Mouse (Mus musculus) heart, postnatal 0 days (tissue): ENCODE measurements around the gene Pde8a. TPM values are rescaled to one million over a fixed set of nuclear protein-coding genes. Genes with fewer than 3 reads are reported as not detected.

Experiments used
- ATAC-seq: fragments of 200-750 bp; cut with Nextera tagmentation; 2 replicates; pipeline ENCODE4 v1.8.0; 2017; ENCODE audit warnings: low read depth, moderate number of reproducible peaks, moderate library complexity; ENCODE audit not compliant: insufficient read depth
- DNase-seq: peaks from one replicate; pipeline ENCODE4 v3.0.0-alpha.2; 2016; ENCODE audit warnings: low spot score
- H3K27ac ChIP-seq: fragments of 300-500 bp; sonication (generic); 2 replicates; pipeline ENCODE4 v1.5.1; 2014; ENCODE audit warnings: low read depth, mild to moderate bottlenecking
- H3K27me3 ChIP-seq: fragments of 300-500 bp; sonication (generic); 2 replicates; pipeline ENCODE4 v1.6.1; 2014; ENCODE audit warnings: low read length, mixed read lengths; ENCODE audit not compliant: control insufficient read depth, insufficient read depth
- H3K36me3 ChIP-seq: fragments of 300-500 bp; sonication (generic); replicated peaks from 2 replicates; pipeline ENCODE4 v1.6.1; 2014; ENCODE audit warnings: low read length, mixed read lengths; ENCODE audit not compliant: control insufficient read depth, insufficient read depth
- H3K4me1 ChIP-seq: fragments of 300-500 bp; sonication (generic); 2 replicates; pipeline ENCODE4 v1.6.1; 2014; ENCODE audit warnings: antibody characterized with exemption; ENCODE audit not compliant: control insufficient read depth, insufficient read depth
- H3K4me2 ChIP-seq: fragments of 300-500 bp; sonication (generic); 2 replicates; pipeline ENCODE4 v1.6.1; 2014; ENCODE audit warnings: low read depth, mild to moderate bottlenecking, low read length, moderate library complexity
- H3K4me3 ChIP-seq: fragments of 300-500 bp; sonication (generic); 2 replicates; pipeline ENCODE4 v1.5.1; 2014; ENCODE audit warnings: low read depth, low read length
- H3K9ac ChIP-seq: fragments of 300-500 bp; sonication (generic); replicated peaks from 2 replicates; pipeline ENCODE4 v1.6.1; 2014; ENCODE audit warnings: low read depth, low read length, mixed read lengths
- H3K9me3 ChIP-seq: fragments of 300-500 bp; sonication (generic); replicated peaks from 2 replicates; pipeline ENCODE4 v1.6.1; 2016; ENCODE audit warnings: low read length; ENCODE audit not compliant: control insufficient read depth
- CTCF ChIP-seq: IDR thresholded peaks from 2 replicates; pipeline ENCODE4 v1.5.1; 2016; ENCODE audit warnings: antibody characterized with exemption, control low read depth, low read depth
- EP300 ChIP-seq: IDR thresholded peaks from 2 replicates; pipeline ENCODE4 v1.6.1; 2016; ENCODE audit warnings: antibody characterized with exemption, low read depth
- WGBS: fragments of 180-500 bp; shearing (Covaris S2); extraction: QIAGEN DNeasy Blood & Tissue Kit; methylation state at CpG from one replicate; pipeline ENCODE4 v1.1.7; 2014; 5-methylcytosine and 5-hydroxymethylcytosine counted together
- polyA plus RNA-seq: library from polyadenylated mRNA; unstranded; fragments of >200 nt; fragmentation: Nextera tagmentation; extraction: Ambion mirVana; gene quantifications from 2 replicates; pipeline ENCODE4 v1.2.1, GENCODE M21; 2015
- total RNA-seq: library from RNA; depleted of rRNA; stranded (reverse); fragments of >200 nt; gene quantifications from 2 replicates; pipeline ENCODE4 v1.2.3, GENCODE M21; 2014; ENCODE audit warnings: low replicate concordance; rRNA removed

Pde8a gene
- 6.9 and 9.6 TPM in 2 replicates for total RNA-seq
- polyA plus RNA-seq = 4.2 and 4.5 TPM in 2 replicates

DNA sequence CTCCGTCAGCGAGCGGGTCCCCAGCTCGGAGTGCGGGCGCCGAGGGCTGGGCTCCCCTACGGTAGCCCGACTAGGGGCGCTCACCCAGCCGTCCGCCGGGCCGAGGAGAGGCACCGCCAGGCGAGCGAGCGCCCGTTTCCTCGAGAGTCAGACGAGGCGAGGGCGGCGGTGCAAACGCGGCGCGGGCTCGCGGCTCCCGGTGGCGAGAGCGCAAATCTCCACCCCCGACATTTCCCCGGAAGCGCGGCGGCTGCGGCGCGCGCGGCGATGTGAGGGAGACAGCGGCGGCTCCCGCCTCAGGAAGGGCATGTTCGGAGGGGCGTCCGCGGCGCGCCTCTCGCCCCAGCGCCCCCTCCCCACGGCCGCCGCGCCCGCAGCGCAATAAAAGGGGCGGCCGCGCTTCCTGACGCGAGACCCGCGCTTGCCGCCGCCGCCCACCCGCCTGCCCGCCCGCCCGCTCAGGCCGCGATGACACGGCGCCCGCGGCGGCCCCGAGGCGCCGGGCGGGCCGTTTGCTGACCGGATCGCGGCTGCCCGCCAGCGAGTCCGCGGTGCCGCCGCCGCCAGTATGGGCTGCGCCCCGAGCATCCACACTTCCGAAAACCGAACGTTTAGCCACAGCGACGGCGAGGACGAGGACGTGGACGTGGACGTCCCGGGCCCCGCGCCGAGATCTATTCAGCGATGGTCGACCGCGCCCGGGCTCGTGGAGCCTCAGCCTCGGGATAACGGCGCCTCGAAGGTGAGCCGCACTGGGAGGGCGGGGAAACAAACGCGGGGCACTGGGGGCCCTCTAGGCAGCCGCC lies at the start of gene Pde8a:
Gene Pde8a, plus strand, starts transcription at position 250 of the 806 bp plus-strand sequence.
- H3K36me3 ChIP-seq = no peaks in the 10 kb centered on the region
- peak within 1 kb of the TSS; percentile 58 for H3K4me2 ChIP-seq
- DNase-seq (no peak), ATAC-seq (peak; percentile 5)
- under 1% methylated on average over 99 of the region's 128 CpGs for WGBS
- H3K27ac ChIP-seq = peak within 1 kb of the TSS; percentile 82
- H3K4me3 ChIP-seq = peak within 1 kb of the TSS; percentile 64
- TF ChIP-seq EP300 = no peak
- no peak for TF ChIP-seq CTCF
- peaks cover 5% of the 10 kb centered on the region; the same call in 1 of the 2 replicates for H3K4me1 ChIP-seq
- no peaks in the 10 kb centered on the region for H3K9me3 ChIP-seq
- H3K27me3 ChIP-seq = 0 out of 2 replicates have a peak, but pooled peaks cover 2% of the 10 kb centered on the region
- peak within 1 kb of the TSS; percentile 67 for H3K9ac ChIP-seq

DNA sequence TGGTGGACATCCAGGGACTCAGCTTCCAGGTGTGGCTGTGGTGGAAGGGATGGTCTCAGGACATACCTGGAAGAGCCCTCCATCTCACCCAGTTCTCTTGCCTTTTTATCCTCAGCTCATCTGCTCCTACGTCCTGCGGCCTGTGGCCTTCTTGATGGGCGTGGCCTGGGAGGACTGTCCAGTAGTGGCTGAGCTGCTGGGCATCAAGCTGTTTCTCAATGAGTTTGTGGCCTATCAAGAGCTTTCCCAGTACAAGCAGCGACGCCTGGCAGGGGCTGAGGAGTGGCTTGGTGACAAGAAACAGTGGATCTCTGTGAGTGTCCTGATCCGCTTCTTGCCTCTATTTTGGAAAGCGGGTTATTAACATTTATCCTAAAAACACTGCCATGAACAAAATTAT lies 49.0 kb upstream of the Pde8a start:
- H3K4me2 ChIP-seq = no peak overlapping the region
- no peaks in the 10 kb centered on the region for H3K4me1 ChIP-seq
- no peak for TF ChIP-seq CTCF
- no peak for DNase-seq
- H3K4me3 ChIP-seq = no peak overlapping the region
- 67% methylated on average over 7 of the region's 7 CpGs for WGBS
- H3K27me3 ChIP-seq = no peaks in the 10 kb centered on the region
- no peak for ATAC-seq
- no peaks in the 10 kb centered on the region for H3K9me3 ChIP-seq
- no peaks in the 10 kb centered on the region for H3K36me3 ChIP-seq
- no peak overlapping the region for H3K9ac ChIP-seq
- no peak overlapping the region for H3K27ac ChIP-seq

DNA sequence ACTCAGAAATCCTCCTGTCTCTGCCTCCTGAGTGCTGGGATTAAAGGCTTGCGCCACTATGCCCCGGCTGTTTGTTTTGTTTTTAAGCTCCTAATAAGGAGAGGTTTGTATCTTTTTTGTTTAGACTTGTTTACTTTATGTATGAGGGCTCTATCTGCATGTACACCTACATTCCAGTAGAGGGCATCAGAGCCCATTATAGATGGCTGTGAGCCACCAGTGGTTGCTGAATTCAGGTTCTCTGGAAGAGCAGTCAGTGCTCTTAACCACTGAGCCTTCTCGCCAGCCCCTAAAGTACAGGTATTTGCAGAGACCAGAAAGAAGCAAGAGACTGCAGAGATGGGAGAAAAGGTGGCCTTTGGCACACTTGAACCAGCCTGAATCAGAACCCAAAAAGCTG lies 46.3 kb upstream of the Pde8a start:
- H3K27me3 ChIP-seq = no peaks in the 10 kb centered on the region
- DNase-seq (peak; percentile 63), ATAC-seq (peak; percentile 41; the same call in 1 of the 2 replicates)
- no peaks in the 10 kb centered on the region for H3K36me3 ChIP-seq
- no peak overlapping the region for H3K4me3 ChIP-seq
- H3K4me1 ChIP-seq = no peaks in the 10 kb centered on the region
- H3K9ac ChIP-seq = no peak overlapping the region
- peak; percentile 83 for TF ChIP-seq CTCF
- no peak for TF ChIP-seq EP300
- H3K9me3 ChIP-seq = no peaks in the 10 kb centered on the region
- WGBS = 17% methylated on average over 3 of the region's 3 CpGs
- H3K27ac ChIP-seq = no peak overlapping the region
- no peak overlapping the region for H3K4me2 ChIP-seq

DNA sequence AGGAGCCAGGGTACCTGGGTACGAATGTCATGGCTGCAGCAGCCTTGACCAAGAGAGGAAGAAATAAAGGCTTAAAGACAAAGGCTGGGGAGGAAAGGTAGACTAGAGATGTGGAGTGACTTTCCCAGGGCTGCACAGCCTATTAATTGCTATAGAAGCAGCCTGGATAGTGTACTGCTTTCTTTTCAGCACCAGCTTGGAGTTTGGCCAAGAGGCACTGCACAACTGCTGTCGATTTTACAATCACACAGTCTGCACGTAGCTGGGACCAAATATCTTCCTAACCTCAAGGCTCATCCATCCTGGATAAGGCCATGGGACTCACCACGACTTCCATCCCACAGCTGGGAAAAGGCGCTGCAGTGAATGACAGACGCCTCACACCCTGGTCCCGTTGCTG lies 44.0 kb upstream of the Pde8a start:
- H3K9me3 ChIP-seq = peaks cover 8% of the 10 kb centered on the region
- no peaks in the 10 kb centered on the region for H3K4me1 ChIP-seq
- H3K9ac ChIP-seq = no peak overlapping the region
- no peak overlapping the region for H3K27ac ChIP-seq
- no peak for TF ChIP-seq EP300
- TF ChIP-seq CTCF = no peak
- DNase-seq = no peak
- H3K4me3 ChIP-seq = no peak overlapping the region
- no peaks in the 10 kb centered on the region for H3K27me3 ChIP-seq
- no peak overlapping the region for H3K4me2 ChIP-seq
- ATAC-seq = no peak
- H3K36me3 ChIP-seq = no peaks in the 10 kb centered on the region
- 52% methylated on average over 7 of the region's 7 CpGs for WGBS

DNA sequence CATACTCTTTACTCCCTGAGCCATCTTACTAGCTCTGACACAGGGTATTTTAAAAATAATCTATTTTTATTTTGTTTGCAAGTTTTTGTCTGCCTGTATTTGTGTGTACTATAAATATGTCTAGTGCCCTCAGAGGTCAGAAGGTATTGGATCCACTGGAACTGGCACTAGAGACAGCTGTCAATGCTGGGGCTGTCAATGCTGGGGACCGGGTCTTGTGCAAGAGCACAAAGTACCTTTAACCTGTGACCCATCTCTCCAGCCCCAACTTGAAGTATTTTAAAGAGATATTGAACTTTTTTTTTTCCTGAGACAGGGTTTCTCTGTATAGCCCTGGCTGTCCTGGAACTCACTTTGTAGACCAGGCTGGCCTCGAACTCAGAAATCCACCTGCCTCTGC lies 39.5 kb upstream of the Pde8a start:
- Histone ChIP-seq H3K4me2 (no peak overlapping the region), H3K4me3 (no peak overlapping the region), H3K36me3 (no peaks in the 10 kb centered on the region), H3K4me1 (no peaks in the 10 kb centered on the region), H3K27ac (no peak overlapping the region), H3K9me3 (peaks cover 8% of the 10 kb centered on the region), H3K9ac (no peak overlapping the region), H3K27me3 (no peaks in the 10 kb centered on the region)
- DNase-seq = no peak
- 85% methylated on average over 2 of the region's 2 CpGs for WGBS
- no peak for TF ChIP-seq EP300
- ATAC-seq = no peak

DNA sequence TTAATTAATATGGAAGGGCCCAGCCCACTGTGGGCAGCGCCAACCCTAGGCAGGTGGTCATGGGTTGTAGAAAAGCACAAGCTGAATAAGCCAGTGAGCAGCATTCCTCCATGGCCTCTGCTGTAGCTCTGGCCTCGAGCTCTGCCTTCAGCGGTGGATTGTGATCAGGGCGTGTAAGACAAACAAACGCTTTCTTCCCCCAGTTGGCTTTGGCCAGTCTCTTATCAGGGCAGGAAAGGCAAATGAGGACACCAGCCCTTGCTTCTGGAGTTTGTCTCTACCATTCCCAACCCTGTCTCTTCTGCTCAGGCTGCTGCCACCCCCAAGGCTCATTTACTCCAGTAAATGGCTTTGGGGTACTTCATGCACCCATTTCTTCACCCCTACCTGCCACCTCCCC lies 38.7 kb upstream of the Pde8a start:
- no peak overlapping the region for H3K4me2 ChIP-seq
- ATAC-seq (no peak), DNase-seq (no peak)
- H3K27me3 ChIP-seq = no peaks in the 10 kb centered on the region
- 58% methylated on average over 5 of the region's 5 CpGs for WGBS
- TF ChIP-seq EP300 (no peak), CTCF (no peak)
- H3K4me3 ChIP-seq = no peak overlapping the region
- no peaks in the 10 kb centered on the region for H3K36me3 ChIP-seq
- no peaks in the 10 kb centered on the region for H3K4me1 ChIP-seq
- H3K9ac ChIP-seq = no peak overlapping the region
- H3K9me3 ChIP-seq = peaks cover 8% of the 10 kb centered on the region
- no peak overlapping the region for H3K27ac ChIP-seq
